Mouse (Mus musculus) left cerebral cortex, adult 2 months (tissue): ENCODE results near the gene Slc16a3. TPM values are rescaled to one million over a fixed set of nuclear protein-coding genes. Genes with fewer than 3 reads are reported as not detected.

Experiments used
- DNase-seq, 2 experiments: peaks; one replicate each; pipeline ENCODE4 v3.0.0; 2021 to 2022; ENCODE audit warnings: low spot score in 2 of 2, mixed read lengths in 1 of 2; ENCODE audit errors: extremely low spot score in 1 of 2
- H3K27ac ChIP-seq: fragments of 200-600 bp; 2 replicates; pipeline ENCODE4 v1.8.1; 2022
- H3K4me3 ChIP-seq: fragments of 200-600 bp; 2 replicates; pipeline ENCODE4 v1.8.1; 2022
- CTCF ChIP-seq: fragments of 200-600 bp; IDR thresholded peaks from 2 replicates; pipeline ENCODE4 v1.8.1; 2022; ENCODE audit warnings: antibody characterized with exemption, mild to moderate bottlenecking, moderate library complexity
- intact Hi-C: fragments of 180-260 bp; cut with DNase I; formaldehyde crosslinking; loops from one replicate; pipeline ENCODE4 v1.15.1; 2025
- total RNA-seq, 2 experiments: library from RNA; stranded (reverse); gene quantifications; 2 replicates each; pipeline ENCODE4 v1.2.3; 2021

Slc16a3 gene
- total RNA-seq, 2 experiments from 2014 or later: 3.3 to 4.5 TPM

DNA sequence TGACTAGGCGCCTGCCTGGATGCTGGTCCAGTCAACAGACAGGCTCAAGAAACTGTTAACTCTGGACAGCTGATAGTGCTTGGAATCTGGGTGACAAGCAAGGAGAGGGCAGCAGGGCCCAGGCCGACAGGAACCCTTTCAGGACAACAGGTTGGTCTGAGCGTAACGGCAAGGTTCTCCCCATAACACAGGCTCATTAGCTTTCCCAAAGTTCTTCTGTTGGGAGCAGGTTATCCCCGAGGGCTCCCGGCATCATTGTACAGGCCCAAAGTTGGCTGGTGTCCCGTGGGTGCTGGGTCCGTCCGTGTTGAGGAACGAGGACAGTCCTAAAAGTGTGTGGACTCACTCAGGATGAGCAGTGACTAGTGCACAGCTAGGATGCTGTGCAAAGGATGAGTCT lies 1.6 kb downstream of the Slc16a3 start:
- H3K4me3 ChIP-seq: no peak overlapping the region
- DNase-seq: no peak
- intact Hi-C loops: loop anchor here (1.0 kb wide), 1 partner anchor 41 kb away; the partner anchor contains the start of gene Csnk1d
- no peak for TF ChIP-seq CTCF
- no peak overlapping the region for H3K27ac ChIP-seq

DNA sequence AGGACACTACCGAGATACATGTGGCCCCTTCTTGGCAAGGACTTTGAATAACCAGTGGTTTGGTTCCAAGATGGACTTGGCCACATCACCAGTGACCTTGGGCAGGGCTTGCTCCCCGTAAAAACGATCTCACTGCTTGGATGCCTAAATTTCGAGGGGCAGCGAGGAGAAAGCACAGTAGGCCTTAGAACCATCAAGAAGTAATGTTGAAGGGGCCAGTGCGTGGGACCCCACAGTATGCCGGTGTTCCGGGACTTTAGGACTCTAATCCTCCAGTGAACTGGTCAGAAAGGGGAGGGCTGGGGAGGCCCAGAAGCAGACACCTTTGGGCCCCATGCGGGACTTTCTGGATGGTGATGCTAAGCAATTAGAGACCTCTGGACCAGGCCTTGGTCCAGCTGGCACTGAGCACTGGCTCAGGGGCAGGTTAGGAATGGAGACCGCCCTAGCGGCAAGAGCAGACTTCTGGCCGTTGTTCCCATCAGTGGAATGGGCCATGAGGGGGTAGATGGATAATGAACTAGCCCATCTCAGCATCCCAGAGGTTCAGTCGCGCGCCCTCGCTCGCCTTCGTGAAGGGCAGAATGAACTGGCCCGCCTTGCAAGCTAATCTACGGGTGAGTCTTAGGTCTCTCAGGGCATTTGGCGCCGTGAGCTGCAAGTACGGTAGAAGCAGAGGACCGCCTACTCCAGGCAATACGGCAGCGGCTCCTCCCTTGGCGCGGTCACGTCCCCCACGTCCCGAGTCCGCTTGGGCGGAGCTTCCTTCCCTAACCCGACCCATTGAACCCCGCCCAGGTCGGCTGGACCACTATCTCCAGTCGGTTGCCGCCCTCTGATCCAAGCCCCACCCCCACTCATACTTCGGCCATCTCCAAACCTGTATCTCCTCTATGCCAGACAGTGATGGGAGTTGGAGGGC lies 2.3 kb downstream of the Slc16a3 start:
- Histone ChIP-seq H3K4me3 (peak overlapping the region; percentile 39), H3K27ac (no peak overlapping the region)
- intact Hi-C loops: loop anchor here (1.0 kb wide), 1 partner anchor 41 kb away; the partner anchor contains the start of gene Csnk1d
- TF ChIP-seq CTCF: no peak; the same call in none of the 2 replicates
- peak; percentile 66 to 76 for DNase-seq

DNA sequence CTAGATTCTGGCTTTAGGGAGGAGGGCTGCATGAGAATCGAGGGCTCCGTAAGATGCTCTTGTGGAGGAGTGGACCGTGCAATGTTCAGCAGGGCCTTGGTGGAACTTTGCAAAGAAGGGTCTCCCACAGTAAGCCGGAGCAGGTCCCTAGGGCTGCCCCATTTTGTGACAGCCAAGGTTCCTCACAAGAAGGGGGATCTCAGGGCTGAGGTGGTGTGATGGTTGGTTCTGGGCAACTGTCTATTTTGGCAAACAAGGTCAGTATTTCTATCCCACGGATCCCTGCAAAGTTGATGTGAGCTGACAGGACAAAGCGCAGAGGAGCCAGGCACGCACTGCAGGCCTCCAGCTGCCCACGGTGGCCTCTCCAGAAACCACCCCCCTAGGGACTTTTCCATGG lies 3.0 kb downstream of the Slc16a3 start:
- no peak overlapping the region for H3K27ac ChIP-seq
- intact Hi-C loops: no loop called here
- peak overlapping the region; percentile 39 for H3K4me3 ChIP-seq
- no peak for DNase-seq
- TF ChIP-seq CTCF: no peak

DNA sequence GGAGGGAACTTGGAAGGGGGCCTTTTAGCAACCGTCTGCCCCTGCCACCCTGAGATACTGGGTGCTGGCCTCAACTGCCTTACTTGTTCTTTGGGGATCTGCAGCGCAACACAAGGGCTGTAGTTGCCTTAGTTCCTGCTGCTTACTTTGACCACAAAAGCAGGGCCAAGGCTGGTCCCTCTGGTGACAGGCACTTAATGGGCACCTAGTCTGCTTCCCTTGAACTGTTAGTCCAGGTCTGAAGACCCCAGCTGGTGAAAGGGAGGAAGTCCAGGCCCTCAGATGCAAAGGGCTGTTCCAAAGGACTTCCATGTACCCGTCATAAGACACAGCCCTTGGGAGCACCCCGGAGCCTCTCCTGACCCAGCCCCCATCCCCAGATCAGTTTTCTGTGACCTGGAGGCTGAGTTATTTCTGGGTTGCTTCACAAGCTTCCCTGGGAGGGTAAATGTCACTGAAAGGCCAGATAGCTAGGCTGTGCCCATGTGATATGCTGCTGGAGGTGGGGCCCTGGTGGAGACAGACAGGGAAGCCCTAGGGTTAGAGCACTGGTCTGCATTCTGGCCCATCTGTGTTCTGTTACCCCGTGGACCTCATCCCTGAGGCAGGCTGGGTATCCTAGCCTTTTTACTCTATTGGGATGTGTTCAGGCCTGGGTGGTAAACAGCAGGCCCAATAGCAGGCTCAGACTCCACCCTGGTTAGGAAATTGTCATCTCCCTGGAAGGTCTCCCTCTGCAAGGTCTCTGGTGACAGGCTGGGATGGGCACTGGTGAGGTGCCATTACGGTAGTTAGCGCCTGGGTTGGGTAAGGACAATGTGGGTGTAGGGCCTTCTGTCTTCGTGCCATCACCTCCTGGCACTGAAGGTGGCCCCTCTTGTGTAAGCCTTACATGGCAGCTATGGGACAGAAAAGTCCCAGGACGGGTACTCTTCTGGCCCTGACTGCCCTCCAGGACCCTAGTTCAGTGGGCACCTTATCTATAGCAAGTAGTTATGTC lies 3.8 kb downstream of the Slc16a3 start:
- intact Hi-C loops: no loop called here
- H3K4me3 ChIP-seq: no peak overlapping the region
- no peak overlapping the region for H3K27ac ChIP-seq
- no peak for TF ChIP-seq CTCF
- no peak for DNase-seq

DNA sequence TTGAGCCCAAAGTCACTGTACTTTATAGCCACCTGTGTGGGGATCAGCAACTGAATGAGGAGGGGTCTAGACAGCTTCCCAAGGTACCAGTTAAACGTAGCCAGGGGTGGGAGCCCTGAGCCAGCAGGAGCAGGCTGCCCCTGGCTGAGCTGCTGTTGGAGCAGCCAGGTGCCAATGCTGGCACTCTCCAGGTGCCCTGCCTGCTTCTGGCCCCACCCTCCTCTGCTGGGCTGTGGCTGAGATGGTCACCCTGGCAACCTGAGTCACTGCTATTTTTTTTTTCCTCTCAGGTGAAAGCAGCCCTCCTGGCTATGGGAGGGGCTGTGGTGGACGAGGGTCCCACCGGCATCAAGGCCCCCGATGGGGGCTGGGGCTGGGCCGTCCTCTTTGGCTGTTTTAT lies 6.7 kb downstream of the Slc16a3 start:
- Histone ChIP-seq H3K27ac (no peak overlapping the region), H3K4me3 (no peak overlapping the region)
- TF ChIP-seq CTCF: no peak
- DNase-seq: no peak
- intact Hi-C loops: no loop called here

DNA sequence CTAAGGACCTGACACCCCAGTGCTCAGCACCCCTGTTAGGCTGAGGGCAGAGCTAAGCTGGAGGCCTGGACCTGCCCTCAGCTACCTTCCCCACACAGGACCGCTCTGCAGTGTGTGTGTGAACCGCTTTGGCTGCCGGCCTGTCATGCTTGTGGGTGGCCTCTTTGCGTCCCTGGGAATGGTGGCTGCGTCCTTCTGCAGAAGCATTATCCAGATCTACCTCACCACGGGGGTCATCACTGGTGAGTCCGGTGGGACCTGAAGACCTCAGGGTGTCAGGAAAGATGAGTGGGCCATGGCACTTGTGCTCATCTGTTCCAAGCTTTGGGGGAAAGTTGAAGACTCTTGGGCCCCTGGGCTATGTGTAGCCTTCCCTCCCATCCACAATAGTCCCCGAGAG lies 7.4 kb downstream of the Slc16a3 start:
- no peak overlapping the region for H3K4me3 ChIP-seq
- H3K27ac ChIP-seq: no peak overlapping the region
- TF ChIP-seq CTCF: no peak
- intact Hi-C loops: no loop called here
- no peak for DNase-seq

DNA sequence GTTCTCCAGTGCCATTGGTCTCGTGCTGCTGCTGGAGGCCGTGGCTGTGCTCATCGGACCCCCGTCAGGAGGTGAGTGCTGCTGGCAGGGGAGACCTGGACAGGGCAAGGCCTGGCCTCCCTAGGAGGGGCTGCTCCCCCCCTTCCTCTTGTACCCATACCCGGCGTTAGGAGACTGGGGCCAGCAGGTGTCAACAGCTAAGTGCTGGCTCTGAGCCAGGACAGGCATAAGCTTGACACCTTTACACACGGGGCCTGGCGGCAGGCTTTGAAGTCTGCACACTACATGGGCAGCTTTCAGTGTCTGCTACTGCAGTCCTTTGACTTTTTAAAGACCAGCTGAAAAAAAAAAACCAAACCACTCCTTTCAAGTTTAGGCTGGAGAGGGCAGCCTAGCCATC lies 8.8 kb downstream of the Slc16a3 start:
- Histone ChIP-seq H3K27ac (no peak overlapping the region), H3K4me3 (no peak overlapping the region)
- intact Hi-C loops: no loop called here
- DNase-seq: no peak
- TF ChIP-seq CTCF: no peak

DNA sequence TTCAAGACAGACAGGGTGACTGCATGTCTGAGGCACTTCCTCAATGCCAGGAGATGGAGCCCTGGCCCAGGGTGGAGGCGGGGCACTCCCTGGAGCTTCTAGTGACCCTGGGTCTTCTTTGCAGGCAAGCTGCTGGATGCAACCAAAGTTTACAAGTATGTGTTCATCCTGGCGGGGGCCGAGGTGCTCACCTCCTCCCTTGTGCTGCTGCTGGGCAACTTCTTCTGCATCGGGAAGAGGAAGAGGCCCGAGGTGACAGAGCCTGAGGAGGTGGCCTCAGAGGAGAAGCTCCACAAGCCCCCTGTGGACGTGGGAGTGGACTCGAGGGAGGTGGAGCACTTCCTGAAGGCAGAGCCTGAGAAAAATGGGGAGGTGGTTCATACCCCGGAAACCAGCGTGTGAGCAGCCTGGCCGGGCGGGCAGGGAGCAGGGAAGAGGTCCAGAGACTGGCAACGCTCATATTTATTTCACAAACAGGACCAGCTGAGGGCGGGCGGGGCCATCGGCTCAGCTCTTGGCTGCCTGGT lies 9.5 kb downstream of the Slc16a3 start:
- H3K27ac ChIP-seq: no peak overlapping the region
- no peak for DNase-seq
- intact Hi-C loops: no loop called here
- no peak for TF ChIP-seq CTCF
- H3K4me3 ChIP-seq: no peak overlapping the region

DNA sequence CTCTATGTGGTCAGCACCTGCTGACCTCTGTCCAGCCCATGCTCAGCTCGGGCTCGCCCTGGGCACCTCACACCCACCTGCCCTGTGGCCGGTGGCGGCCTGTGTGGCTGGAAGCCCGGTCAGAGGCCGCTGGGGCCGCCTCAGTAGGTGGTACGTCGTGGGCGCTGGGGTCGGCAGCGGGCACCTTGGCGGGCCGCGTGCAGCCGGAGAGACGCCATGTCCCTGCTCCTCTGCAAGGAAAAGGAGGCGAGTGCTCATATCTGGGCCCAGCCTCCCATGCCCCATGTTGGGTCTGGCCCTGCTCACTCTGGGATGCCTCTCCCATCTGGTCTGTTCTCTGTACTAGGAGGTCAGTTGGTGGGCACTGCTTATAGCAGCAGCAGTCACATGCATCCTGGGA lies 10.8 kb downstream of the Slc16a3 start:
- TF ChIP-seq CTCF: no peak
- no peak overlapping the region for H3K27ac ChIP-seq
- H3K4me3 ChIP-seq: no peak overlapping the region
- DNase-seq: no peak
- intact Hi-C loops: no loop called here

DNA sequence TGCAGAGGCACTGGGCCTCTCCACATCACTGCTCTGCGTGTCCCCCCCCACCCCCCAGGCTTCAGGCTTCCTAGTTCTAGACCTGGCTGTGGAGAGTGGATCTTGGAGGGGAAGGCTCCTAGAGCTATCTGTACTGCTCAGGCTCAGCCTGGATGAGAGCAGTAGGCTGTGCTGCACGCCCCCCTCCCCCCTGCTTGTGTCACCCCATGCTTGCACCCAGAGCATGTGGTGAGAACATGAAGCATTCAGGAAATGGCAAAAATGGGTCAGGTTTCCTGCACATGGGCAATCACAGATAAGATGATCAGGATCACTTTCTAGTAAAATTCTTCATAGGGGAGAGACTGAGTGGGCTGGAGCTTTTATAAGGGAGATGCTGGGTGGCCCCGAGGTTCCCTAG lies 11.3 kb downstream of the Slc16a3 start:
- no peak overlapping the region for H3K27ac ChIP-seq
- intact Hi-C loops: no loop called here
- no peak overlapping the region for H3K4me3 ChIP-seq
- no peak for TF ChIP-seq CTCF
- DNase-seq: no peak

DNA sequence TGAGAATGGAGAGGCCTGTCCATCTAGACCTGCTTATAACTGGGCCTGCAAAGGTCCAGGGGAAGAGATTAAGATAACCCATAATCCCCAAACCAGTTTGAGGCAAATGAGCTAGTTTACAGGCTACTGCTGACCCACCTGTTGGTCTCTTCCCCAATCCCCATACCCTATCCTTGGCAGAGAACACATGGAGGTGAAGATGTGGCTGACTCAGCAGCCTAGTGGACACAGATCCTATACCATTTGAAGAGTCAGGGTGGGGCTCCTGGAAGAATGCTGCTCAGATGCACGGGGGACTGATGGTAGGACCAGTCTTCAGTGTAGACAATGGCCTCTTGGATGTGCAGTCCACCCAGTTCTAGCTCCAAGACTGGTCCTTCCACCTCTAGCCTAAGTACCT lies 12.0 kb downstream of the Slc16a3 start:
- DNase-seq: no peak
- TF ChIP-seq CTCF: no peak
- intact Hi-C loops: no loop called here
- H3K27ac ChIP-seq: no peak overlapping the region
- no peak overlapping the region for H3K4me3 ChIP-seq

DNA sequence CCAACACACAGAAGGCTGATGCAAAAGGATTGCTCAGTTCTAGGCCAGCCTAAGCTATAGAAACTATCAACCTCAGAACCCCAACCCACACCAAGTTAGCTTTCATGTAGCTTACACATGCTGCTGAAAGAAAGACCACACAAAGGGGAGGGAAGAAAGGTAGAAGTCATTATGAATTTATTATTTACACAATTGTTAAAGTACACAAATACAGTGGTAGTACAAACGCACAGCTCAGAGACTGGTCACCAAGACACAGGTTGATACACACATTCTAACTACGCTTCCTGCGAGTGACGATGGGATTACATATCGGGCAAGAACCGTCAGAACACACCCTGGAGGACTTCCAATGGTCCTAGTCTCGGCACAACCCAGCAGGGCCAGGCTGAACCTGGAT lies 13.3 kb downstream of the Slc16a3 start:
- no peak for TF ChIP-seq CTCF
- no peak overlapping the region for H3K4me3 ChIP-seq
- no peak for DNase-seq
- intact Hi-C loops: no loop called here
- H3K27ac ChIP-seq: no peak overlapping the region
